Mouse (Mus musculus) E14TG2a.4 (cell line): Measurements from ENCODE around the gene Dusp3.

Experiments
- CTCF ChIP-seq: conservative IDR thresholded peaks from 2 replicates; pipeline ENCODE4 v1.5.1; 2014; ENCODE audit warnings: low read length
- NANOG ChIP-seq: IDR thresholded peaks from 2 replicates; pipeline ENCODE4 v1.6.1; 2014; ENCODE audit warnings: borderline replicate concordance, low read length, mixed read lengths
- POU5F1 ChIP-seq: IDR thresholded peaks from 2 replicates; pipeline ENCODE4 v1.6.1; 2014; ENCODE audit warnings: low read length, borderline replicate concordance

DNA sequence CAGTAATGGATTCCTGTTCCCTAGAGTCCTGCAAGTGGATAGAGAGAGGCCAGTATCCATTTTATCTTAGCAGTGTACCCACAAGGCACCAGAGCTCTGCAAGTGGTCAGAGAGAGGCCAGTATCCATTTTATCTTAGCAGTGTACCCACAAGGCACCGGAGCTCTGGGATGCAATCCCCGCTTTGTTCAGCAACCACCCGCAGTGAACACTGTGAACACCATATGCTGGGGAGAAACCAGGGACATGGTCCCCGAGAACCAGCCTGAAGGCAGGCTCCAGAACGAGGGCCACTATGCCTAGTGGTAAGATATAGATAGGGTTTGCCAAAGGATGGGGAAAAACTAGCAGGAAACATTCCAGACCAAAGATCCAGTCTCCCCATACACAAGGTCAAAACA lies 7.7 kb downstream of the Dusp3 start:
- TF ChIP-seq CTCF: no peak
- no peak for TF ChIP-seq NANOG
- TF ChIP-seq POU5F1: no peak
